Mouse (Mus musculus) ES-E14 (cell line): ENCODE results near the gene Gm1113. TPM values are rescaled to one million over a fixed set of nuclear protein-coding genes. Genes with fewer than 3 reads are reported as not detected.
A peak's percentile ranks its signal among the peaks of the same experiment; 100 is the strongest.

Experiments used
- DNase-seq: peaks from one replicate; pipeline ENCODE4 v3.0.0-alpha.2; 2013; ENCODE audit warnings: low read depth, low spot score
- H3K27ac ChIP-seq: 2 replicates; pipeline ENCODE4 v1.5.1; 2012; ENCODE audit warnings: low read depth, mild to moderate bottlenecking, low read length, moderate library complexity, mixed read lengths; ENCODE audit not compliant: poor library complexity, insufficient read depth, severe bottlenecking
- H3K36me3 ChIP-seq: 2 replicates; pipeline ENCODE4 v1.6.1; 2012; ENCODE audit warnings: mild to moderate bottlenecking, low read length, moderate library complexity, mixed read lengths; ENCODE audit not compliant: control insufficient read depth, poor library complexity, insufficient read depth, severe bottlenecking
- H3K4me1 ChIP-seq, 2 experiments: fragments of 150-350 bp in 1 of 2; sonication (generic) in 1 of 2; 2 replicates each; pipeline ENCODE4 v1.6.1; 2012; ENCODE audit warnings: low read length in 2 of 2, mild to moderate bottlenecking in 1 of 2, mixed read lengths in 1 of 2; ENCODE audit not compliant: control insufficient read depth in 2 of 2, insufficient read depth in 2 of 2, poor library complexity in 1 of 2
- H3K4me3 ChIP-seq, 2 experiments: fragments of 150-350 bp in 1 of 2; sonication (generic) in 1 of 2; 2 replicates each; pipeline ENCODE4 v1.5.1; 2012; ENCODE audit warnings: low read length in 2 of 2, low read depth in 1 of 2, mild to moderate bottlenecking in 1 of 2, mixed read lengths in 1 of 2; ENCODE audit not compliant: insufficient read depth in 1 of 2, poor library complexity in 1 of 2, severe bottlenecking in 1 of 2
- H3K9ac ChIP-seq: 2 replicates; pipeline ENCODE4 v1.6.1; 2012; ENCODE audit warnings: low read depth, mild to moderate bottlenecking, low read length, mixed read lengths; ENCODE audit not compliant: poor library complexity, insufficient read depth, severe bottlenecking
- H3K9me3 ChIP-seq: fragments of 150-350 bp; sonication (generic); 2 replicates; pipeline ENCODE4 v1.6.1; 2012; ENCODE audit warnings: low read depth, mild to moderate bottlenecking, low read length; ENCODE audit not compliant: control insufficient read depth, insufficient read depth
- CHD2 ChIP-seq: IDR thresholded peaks from 2 replicates; pipeline ENCODE4 v1.6.1; 2014; ENCODE audit warnings: mild to moderate bottlenecking, low read depth, low read length, inconsistent platforms
- HCFC1 ChIP-seq: IDR thresholded peaks from 2 replicates; pipeline ENCODE4 v1.6.1; 2012; ENCODE audit warnings: low read length, inconsistent platforms, borderline replicate concordance; ENCODE audit not compliant: insufficient read depth
- MAFK ChIP-seq: IDR thresholded peaks from 2 replicates; pipeline ENCODE4 v1.6.1; 2014; ENCODE audit warnings: mild to moderate bottlenecking, low read depth, low read length, inconsistent platforms; ENCODE audit not compliant: insufficient read depth
- ZC3H11A ChIP-seq: IDR thresholded peaks from 2 replicates; pipeline ENCODE4 v1.6.1; 2012; ENCODE audit warnings: low read depth, mild to moderate bottlenecking, inconsistent platforms, low read length, borderline replicate concordance
- ZNF384 ChIP-seq: IDR thresholded peaks from 2 replicates; pipeline ENCODE4 v1.6.1; 2012; ENCODE audit warnings: low read depth, low read length, inconsistent platforms
- in situ Hi-C, 2 experiments: fragments of 600-800 bp; cut with MboI; formaldehyde crosslinking; loops; one replicate each; pipeline ENCODE4 v1.15.1; 2025; ENCODE audit warnings: low sequenced_read_pairs in 2 of 2, inconsistent platforms in 1 of 2; ENCODE audit not compliant: unreplicated experiment in 2 of 2
- total RNA-seq: library from RNA; depleted of rRNA; stranded (reverse); fragments of 300-350 nt; gene quantifications from 2 replicates; pipeline ENCODE4 v1.2.3, GENCODE M21; 2012

The Gm1113 gene
- total RNA-seq, 1 experiment: not detected

- in situ Hi-C loops: no loop called here
- H3K9me3 ChIP-seq: no peaks in the 10 kb centered on the region
- H3K36me3 ChIP-seq: peaks cover 11% of the 10 kb centered on the region
- peak overlapping the region; percentile 74 to 98 for H3K4me3 ChIP-seq
- TF ChIP-seq HCFC1 (peak; percentile 95), CHD2 (no peak)
- H3K9ac ChIP-seq: peak overlapping the region; percentile 87
- peaks cover 0 to 2% of the 10 kb centered on the region in 2 experiments; a peak in 1 of 4 replicates for H3K4me1 ChIP-seq
- no peak overlapping the region for H3K27ac ChIP-seq
- peak; percentile 75 for DNase-seq
Measured at GRCm38 (mm10) chr9:35559009-35559890, 41.2 kb upstream of the Gm1113 start.

- no peak for DNase-seq
- Histone ChIP-seq H3K9me3 (no peaks in the 10 kb centered on the region), H3K36me3 (peaks cover 11% of the 10 kb centered on the region), H3K4me1 (peaks cover 0 to 2% of the 10 kb centered on the region in 2 experiments; a peak in 1 of 4 replicates), H3K9ac (peak within 1 kb of the TSS; percentile 87), H3K27ac (no peak within 1 kb of the TSS), H3K4me3 (peak within 1 kb of the TSS; percentile 74 to 98)
- TF ChIP-seq ZC3H11A (no peak), HCFC1 (no peak), ZNF384 (no peak), CHD2 (no peak)
- in situ Hi-C loops: no loop called here
Measured at GRCm38 (mm10) chr9:35558257-35559008, 40.4 kb upstream of the Gm1113 start, which contains the start of the genes Ddx25 and Pus3. Gene Ddx25 (minus strand): TSS chr9:35558528. Gene Pus3 (plus strand): TSS chr9:35558595.

GRCm38 (mm10) chr9:35556494-35557102 lies 38.5 kb upstream of the Gm1113 start:
- Histone ChIP-seq H3K9me3 (no peaks in the 10 kb centered on the region), H3K4me1 (peaks cover 0 to 2% of the 10 kb centered on the region in 2 experiments; a peak in 1 of 4 replicates), H3K4me3 (no peak overlapping the region), H3K9ac (no peak overlapping the region), H3K27ac (no peak overlapping the region), H3K36me3 (peaks cover 7% of the 10 kb centered on the region)
- in situ Hi-C loops: no loop called here
- DNase-seq: no peak
- no peak for TF ChIP-seq MAFK
- TF ChIP-seq ZC3H11A: no peak
- TF ChIP-seq CHD2: no peak
- TF ChIP-seq HCFC1: no peak
- no peak for TF ChIP-seq ZNF384

- DNase-seq: no peak
- Histone ChIP-seq H3K9ac (no peak overlapping the region), H3K36me3 (no peaks in the 10 kb centered on the region), H3K4me3 (no peak overlapping the region), H3K4me1 (no peaks in the 10 kb centered on the region), H3K27ac (no peak overlapping the region), H3K9me3 (no peaks in the 10 kb centered on the region)
- TF ChIP-seq HCFC1 (no peak), MAFK (no peak), ZC3H11A (no peak), CHD2 (no peak), ZNF384 (no peak)
- in situ Hi-C loops: no loop called here
Measured at GRCm38 (mm10) chr9:35548455-35548854, 30.4 kb upstream of the Gm1113 start.
